Mouse (Mus musculus): ENCODE results near the gene Ptcra. TPM values are rescaled to one million over a fixed set of nuclear protein-coding genes. Genes with fewer than 3 reads are reported as not detected.
A peak's percentile ranks its signal among the peaks of the same experiment; 100 is the strongest.
"Not testable (repeated sequence)": the region's sequence is repeated elsewhere in the genome, so short reads cannot be mapped to it uniquely, and the experiment has no call there.

Gene Ptcra
- polyA plus RNA-seq, 1 experiment from 2014 or later = 0.17 TPM

- H3K27ac ChIP-seq (ENCODE audit: low read length) = no peak overlapping the region
- WGBS = 83% methylated on average over 2 of the region's 2 CpGs
- no peak for ATAC-seq (ENCODE audit: insufficient read depth, low FRiP score)
Observed at GRCm38 (mm10) chr17:46792963-46793362, 29.5 kb upstream of the Ptcra start.

GRCm38 (mm10) chr17:46787974-46788373, 24.5 kb upstream of the Ptcra start:
- not testable (repeated sequence) for H3K4me2 ChIP-seq (ENCODE audit: low read depth, low read length); H3K4me3 ChIP-seq (replicated peaks; ENCODE audit: low read length); H3K9me3 ChIP-seq (replicated peaks; ENCODE audit: control insufficient read depth, low read length); H3K27ac ChIP-seq (ENCODE audit: low read length); H3K9ac ChIP-seq (ENCODE audit: low read length); H3K27me3 ChIP-seq (ENCODE audit: control insufficient read depth, insufficient read depth, low read length); ATAC-seq (ENCODE audit: insufficient read depth, low FRiP score); H3K36me3 ChIP-seq (ENCODE audit: control insufficient read depth, insufficient read depth, low read length); H3K4me1 ChIP-seq (ENCODE audit: control insufficient read depth, insufficient read depth, low read length)
- WGBS = 61% methylated on average over 2 of the region's 2 CpGs

More at GRCm38 (mm10) chr17:46792963-46793362, 29.5 kb upstream of the Ptcra start:
- H3K4me3 ChIP-seq (replicated peaks; ENCODE audit: low read length) = no peak overlapping the region
- H3K9ac ChIP-seq (ENCODE audit: low read length) = no peak overlapping the region
- no peaks in the 10 kb centered on the region for H3K36me3 ChIP-seq (ENCODE audit: control insufficient read depth, insufficient read depth, low read length)
- H3K4me1 ChIP-seq (ENCODE audit: control insufficient read depth, insufficient read depth, low read length) = no peaks in the 10 kb centered on the region
- H3K4me2 ChIP-seq (ENCODE audit: low read depth, low read length) = no peak overlapping the region
- H3K27me3 ChIP-seq (ENCODE audit: control insufficient read depth, insufficient read depth, low read length) = no peaks in the 10 kb centered on the region
- H3K9me3 ChIP-seq (replicated peaks; ENCODE audit: control insufficient read depth, low read length) = 0 out of 2 replicates have a peak, but pooled peaks cover 4% of the 10 kb centered on the region

- no peaks in the 10 kb centered on the region for H3K27me3 ChIP-seq (ENCODE audit: control insufficient read depth, insufficient read depth, low read length)
- ATAC-seq (ENCODE audit: insufficient read depth, low FRiP score) = no peak
- H3K9ac ChIP-seq (ENCODE audit: low read length) = no peak overlapping the region
- no peak overlapping the region for H3K27ac ChIP-seq (ENCODE audit: low read length)
- no peak overlapping the region for H3K4me3 ChIP-seq (replicated peaks; ENCODE audit: low read length)
- H3K9me3 ChIP-seq (replicated peaks; ENCODE audit: control insufficient read depth, low read length) = 0 out of 2 replicates have a peak, but pooled peaks cover under 1% of the 10 kb centered on the region
- no peak overlapping the region for H3K4me2 ChIP-seq (ENCODE audit: low read depth, low read length)
- no peaks in the 10 kb centered on the region for H3K36me3 ChIP-seq (ENCODE audit: control insufficient read depth, insufficient read depth, low read length)
- no peaks in the 10 kb centered on the region for H3K4me1 ChIP-seq (ENCODE audit: control insufficient read depth, insufficient read depth, low read length)
- 79% methylated on average over 5 of the region's 5 CpGs for WGBS
Observed at GRCm38 (mm10) chr17:46786952-46787351, 23.4 kb upstream of the Ptcra start.

GRCm38 (mm10) chr17:46783222-46783565, 19.7 kb upstream of the Ptcra start:
- Histone ChIP-seq H3K9ac (ENCODE audit: low read length) (no peak overlapping the region), H3K4me2 (ENCODE audit: low read depth, low read length) (peak overlapping the region; percentile 48), H3K4me1 (ENCODE audit: control insufficient read depth, insufficient read depth, low read length) (peaks cover 7% of the 10 kb centered on the region; the same call in 1 of the 2 replicates), H3K27me3 (ENCODE audit: control insufficient read depth, insufficient read depth, low read length) (no peaks in the 10 kb centered on the region), H3K9me3 (replicated peaks; ENCODE audit: control insufficient read depth, low read length) (no peaks in the 10 kb centered on the region), H3K36me3 (ENCODE audit: control insufficient read depth, insufficient read depth, low read length) (peaks cover 19% of the 10 kb centered on the region), H3K4me3 (replicated peaks; ENCODE audit: low read length) (peak overlapping the region; percentile 67), H3K27ac (ENCODE audit: low read length) (peak overlapping the region; percentile 85)
- no peak for ATAC-seq (ENCODE audit: insufficient read depth, low FRiP score)
- WGBS = 71% methylated on average over 2 of the region's 2 CpGs

- H3K4me2 ChIP-seq (ENCODE audit: low read depth, low read length) = peak within 1 kb of the TSS; percentile 75
- WGBS = under 1% methylated on average over 44 of the region's 44 CpGs
- peak within 1 kb of the TSS; percentile 80 for H3K9ac ChIP-seq (ENCODE audit: low read length)
- peaks cover 26% of the 10 kb centered on the region for H3K36me3 ChIP-seq (ENCODE audit: control insufficient read depth, insufficient read depth, low read length)
- H3K27ac ChIP-seq (ENCODE audit: low read length) = peak within 1 kb of the TSS; percentile 85
- ATAC-seq (ENCODE audit: insufficient read depth, low FRiP score) = peak; percentile 97
- H3K27me3 ChIP-seq (ENCODE audit: control insufficient read depth, insufficient read depth, low read length) = no peaks in the 10 kb centered on the region
- peaks cover 7% of the 10 kb centered on the region; the same call in 1 of the 2 replicates for H3K4me1 ChIP-seq (ENCODE audit: control insufficient read depth, insufficient read depth, low read length)
- H3K4me3 ChIP-seq (replicated peaks; ENCODE audit: low read length) = peak within 1 kb of the TSS; percentile 67
- H3K9me3 ChIP-seq (replicated peaks; ENCODE audit: control insufficient read depth, low read length) = no peaks in the 10 kb centered on the region
Observed at GRCm38 (mm10) chr17:46782341-46783221, 19.1 kb upstream of the Ptcra start, which contains the start of gene Rpl7l1. Gene Rpl7l1 (minus strand): TSS chr17:46782672.

- Histone ChIP-seq H3K9ac (ENCODE audit: low read length) (peak overlapping the region; percentile 79), H3K4me2 (ENCODE audit: low read depth, low read length) (peak overlapping the region; percentile 75), H3K27ac (ENCODE audit: low read length) (peak overlapping the region; percentile 81), H3K4me3 (replicated peaks; ENCODE audit: low read length) (peak overlapping the region; percentile 67), H3K4me1 (ENCODE audit: control insufficient read depth, insufficient read depth, low read length) (peaks cover 7% of the 10 kb centered on the region; the same call in 1 of the 2 replicates), H3K9me3 (replicated peaks; ENCODE audit: control insufficient read depth, low read length) (no peaks in the 10 kb centered on the region), H3K36me3 (ENCODE audit: control insufficient read depth, insufficient read depth, low read length) (peaks cover 33% of the 10 kb centered on the region), H3K27me3 (ENCODE audit: control insufficient read depth, insufficient read depth, low read length) (no peaks in the 10 kb centered on the region)
- 3% methylated on average over 11 of the region's 11 CpGs for WGBS
- ATAC-seq (ENCODE audit: insufficient read depth, low FRiP score) = no peak
Observed at GRCm38 (mm10) chr17:46781876-46782275, 18.4 kb upstream of the Ptcra start.

- H3K27ac ChIP-seq (ENCODE audit: low read length) = peak overlapping the region; percentile 26; the same call in 1 of the 2 replicates
- 38% methylated on average over 3 of the region's 3 CpGs for WGBS
- H3K4me3 ChIP-seq (replicated peaks; ENCODE audit: low read length) = no peak overlapping the region
- no peak overlapping the region for H3K9ac ChIP-seq (ENCODE audit: low read length)
- ATAC-seq (ENCODE audit: insufficient read depth, low FRiP score) = no peak
- no peak overlapping the region for H3K4me2 ChIP-seq (ENCODE audit: low read depth, low read length)
- H3K4me1 ChIP-seq (ENCODE audit: control insufficient read depth, insufficient read depth, low read length) = peaks cover 18% of the 10 kb centered on the region
- no peaks in the 10 kb centered on the region for H3K27me3 ChIP-seq (ENCODE audit: control insufficient read depth, insufficient read depth, low read length)
- H3K9me3 ChIP-seq (replicated peaks; ENCODE audit: control insufficient read depth, low read length) = no peaks in the 10 kb centered on the region
- peaks cover 44% of the 10 kb centered on the region for H3K36me3 ChIP-seq (ENCODE audit: control insufficient read depth, insufficient read depth, low read length)
Observed at GRCm38 (mm10) chr17:46776087-46776486, 12.6 kb upstream of the Ptcra start.

GRCm38 (mm10) chr17:46775070-46775469, 11.6 kb upstream of the Ptcra start:
- ATAC-seq (ENCODE audit: insufficient read depth, low FRiP score) = no peak
- no peaks in the 10 kb centered on the region for H3K9me3 ChIP-seq (replicated peaks; ENCODE audit: control insufficient read depth, low read length)
- no peak overlapping the region for H3K4me2 ChIP-seq (ENCODE audit: low read depth, low read length)
- peaks cover 40% of the 10 kb centered on the region for H3K36me3 ChIP-seq (ENCODE audit: control insufficient read depth, insufficient read depth, low read length)
- no peaks in the 10 kb centered on the region for H3K27me3 ChIP-seq (ENCODE audit: control insufficient read depth, insufficient read depth, low read length)
- no peak overlapping the region for H3K9ac ChIP-seq (ENCODE audit: low read length)
- H3K27ac ChIP-seq (ENCODE audit: low read length) = no peak overlapping the region; the same call in 1 of the 2 replicates
- H3K4me1 ChIP-seq (ENCODE audit: control insufficient read depth, insufficient read depth, low read length) = peaks cover 16% of the 10 kb centered on the region
- no peak overlapping the region for H3K4me3 ChIP-seq (replicated peaks; ENCODE audit: low read length)
- WGBS = 88% methylated on average over 9 of the region's 9 CpGs

- Histone ChIP-seq H3K9me3 (replicated peaks; ENCODE audit: control insufficient read depth, low read length) (no peaks in the 10 kb centered on the region), H3K27me3 (ENCODE audit: control insufficient read depth, insufficient read depth, low read length) (no peaks in the 10 kb centered on the region), H3K36me3 (ENCODE audit: control insufficient read depth, insufficient read depth, low read length) (peaks cover 33% of the 10 kb centered on the region), H3K9ac (ENCODE audit: low read length) (peak overlapping the region; percentile 55; the same call in 1 of the 2 replicates), H3K4me1 (ENCODE audit: control insufficient read depth, insufficient read depth, low read length) (peaks cover 16% of the 10 kb centered on the region), H3K27ac (ENCODE audit: low read length) (no peak overlapping the region), H3K4me3 (replicated peaks; ENCODE audit: low read length) (peak overlapping the region; percentile 92; the same call in 1 of the 2 replicates), H3K4me2 (ENCODE audit: low read depth, low read length) (peak overlapping the region; percentile 79)
- WGBS = 45% methylated on average over 2 of the region's 2 CpGs
- ATAC-seq (ENCODE audit: insufficient read depth, low FRiP score) = no peak
Observed at GRCm38 (mm10) chr17:46774131-46774472, 10.6 kb upstream of the Ptcra start.
